Mouse (Mus musculus) megakaryocyte, embryonic 14.5 days (primary cell): ENCODE results near the gene Taf8.

ENCODE experiments used
- FLI1 ChIP-seq: IDR thresholded peaks from 2 replicates; pipeline ENCODE4 v1.6.1; 2012; ENCODE audit warnings: low read length, inconsistent platforms, mixed read lengths
- GATA1 ChIP-seq: IDR thresholded peaks from 3 replicates; pipeline ENCODE4 v1.6.1; 2012; ENCODE audit warnings: mixed read lengths, low read length, inconsistent platforms, borderline replicate concordance

GRCm38 (mm10) chr17:47467659-47468058 lies 34.4 kb downstream of the Taf8 start:
- TF ChIP-seq GATA1 (no peak), FLI1 (no peak)
